Mouse (Mus musculus) G1E-ER4 (cell line): ENCODE results near the gene Rps6. TPM values are rescaled to one million over a fixed set of nuclear protein-coding genes. Genes with fewer than 3 reads are reported as not detected.

ENCODE experiments used
- GATA1 ChIP-seq: IDR thresholded peaks from one replicate; pipeline ENCODE4 v1.8.0; 2012; ENCODE audit warnings: low read length, inconsistent platforms
- polyA plus RNA-seq: library from polyadenylated mRNA; stranded (reverse); fragments of >175 nt; gene quantifications from 2 replicates; pipeline ENCODE4 v1.2.3, GENCODE M21; 2012

The Rps6 gene
- 223 and 257 TPM in 2 replicates for polyA plus RNA-seq

- TF ChIP-seq GATA1: no peak
These were observed at the start of gene Rps6 for GRCm38 (mm10) chr4:86857113-86858069. Gene Rps6, minus strand, starts transcription at chr4:86857412.

DNA sequence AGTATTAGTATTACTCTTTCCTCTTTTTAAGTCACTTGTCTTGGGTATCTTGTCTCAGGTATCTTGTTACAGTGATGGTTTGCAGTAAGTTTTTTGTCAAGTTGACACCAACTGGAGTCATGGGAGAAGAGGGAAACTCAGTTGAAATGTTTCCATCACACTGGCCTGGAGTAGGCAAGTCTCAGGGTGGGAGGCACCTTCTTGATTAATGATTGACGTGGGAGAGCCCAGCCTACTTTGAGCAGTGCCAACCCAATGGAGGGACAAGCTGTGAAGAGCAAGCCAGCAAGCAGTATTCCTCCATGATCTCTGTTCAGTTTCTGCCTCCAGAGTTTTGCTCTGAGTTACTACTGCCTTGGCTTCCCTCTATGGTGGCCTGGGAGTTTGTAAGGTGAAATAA is 48.7 kb upstream of the Rps6 start:
- TF ChIP-seq GATA1: no peak

DNA sequence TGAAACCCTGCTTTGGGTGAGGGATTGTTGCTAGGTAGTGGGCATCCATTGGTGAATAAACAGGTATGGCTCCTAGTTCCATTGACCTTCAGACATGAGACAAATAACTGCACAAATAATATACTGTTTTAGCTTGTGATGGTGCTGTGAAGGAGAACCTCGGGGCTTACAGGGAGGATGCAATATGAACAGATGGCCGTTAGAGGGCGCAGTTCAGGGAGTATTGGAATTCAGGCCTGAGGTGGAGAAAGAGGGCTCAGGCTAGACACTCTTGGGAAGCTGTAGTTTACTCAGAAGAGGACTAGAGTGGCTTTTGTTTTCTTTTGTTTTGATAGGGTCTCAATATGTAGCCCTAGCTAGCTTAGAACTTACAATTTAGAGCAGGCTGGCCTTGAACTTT is 47.8 kb upstream of the Rps6 start:
- no peak for TF ChIP-seq GATA1

- TF ChIP-seq GATA1: no peak
These were observed 45.1 kb upstream of the Rps6 start for GRCm38 (mm10) chr4:86902351-86902750.

DNA sequence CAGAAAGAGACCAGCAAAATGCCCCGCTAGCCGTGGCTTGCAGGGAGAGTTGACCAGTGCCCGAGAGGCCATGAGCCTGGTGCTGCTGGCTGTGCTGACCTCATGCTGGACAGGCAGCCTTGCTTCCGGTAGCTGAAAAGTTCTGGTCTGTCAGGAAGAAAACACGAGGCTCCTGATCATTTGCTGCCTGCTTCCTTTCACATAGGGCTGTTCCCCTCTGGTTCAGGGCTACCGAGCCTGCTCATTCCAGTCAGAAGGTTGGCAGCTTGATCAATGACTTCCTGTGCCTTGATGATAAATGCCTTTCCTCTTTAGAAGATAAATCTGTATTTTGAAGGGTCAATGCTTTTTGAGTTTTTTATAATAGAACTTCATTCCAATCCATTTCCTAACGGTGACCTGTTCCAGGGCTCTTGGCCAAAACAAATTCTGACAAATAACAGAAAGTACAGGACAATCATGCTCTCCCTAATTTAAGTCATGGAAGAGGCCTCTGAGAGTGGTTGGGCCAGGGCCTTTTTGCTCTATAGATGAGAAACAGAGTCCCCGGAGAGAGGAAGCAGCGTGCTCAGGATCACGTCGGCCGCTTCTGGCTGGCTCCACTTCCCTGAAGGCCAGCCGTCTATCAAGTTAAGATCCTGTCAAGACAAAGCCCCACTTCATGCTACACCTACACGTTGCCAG is 41.7 kb upstream of the Rps6 start:
- no peak for TF ChIP-seq GATA1

- no peak for TF ChIP-seq GATA1
These were observed 40.2 kb upstream of the Rps6 start for GRCm38 (mm10) chr4:86897411-86897810.

- TF ChIP-seq GATA1: no peak
These were observed 30.7 kb upstream of the Rps6 start for GRCm38 (mm10) chr4:86887879-86888278.

GRCm38 (mm10) chr4:86886160-86886878 is 29.1 kb upstream of the Rps6 start:
- peak; percentile 58 for TF ChIP-seq GATA1

DNA sequence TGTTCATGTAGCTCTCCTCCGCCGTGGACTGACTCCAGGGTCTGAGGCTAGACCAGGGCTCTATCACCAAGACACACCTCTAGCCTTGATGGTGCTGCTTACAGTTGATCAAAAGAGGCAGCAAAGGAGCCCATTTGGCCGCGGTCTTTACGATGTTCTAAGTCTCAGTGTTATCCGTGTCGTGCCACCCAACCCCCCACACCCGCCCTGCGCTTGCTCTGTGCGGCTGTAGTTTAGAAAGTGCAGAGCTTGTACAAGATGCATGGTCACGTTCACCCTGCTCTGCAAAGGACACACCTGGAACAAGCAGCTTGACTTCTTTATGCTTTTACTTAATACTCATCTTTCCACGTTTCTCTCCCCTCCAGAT is 28.6 kb upstream of the Rps6 start:
- TF ChIP-seq GATA1: no peak

DNA sequence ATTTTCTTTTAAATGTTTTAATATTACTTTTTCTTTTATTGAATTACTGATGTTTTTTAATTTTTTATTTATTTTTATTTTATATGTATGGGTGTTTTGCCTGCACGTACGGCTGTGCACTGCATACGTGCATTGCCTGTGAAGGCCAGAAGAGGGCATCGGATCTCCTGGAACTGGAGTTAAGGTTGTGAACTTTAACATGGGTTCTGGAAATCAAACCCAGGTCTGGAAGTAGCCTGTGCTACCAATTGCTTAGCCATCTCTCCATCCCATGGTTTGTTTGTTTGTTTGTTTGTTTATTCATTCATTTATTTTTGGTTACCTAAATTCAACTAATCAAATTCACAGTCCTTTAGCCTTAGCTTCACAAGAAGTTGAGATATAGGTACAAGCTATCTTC is 27.7 kb upstream of the Rps6 start:
- no peak for TF ChIP-seq GATA1

DNA sequence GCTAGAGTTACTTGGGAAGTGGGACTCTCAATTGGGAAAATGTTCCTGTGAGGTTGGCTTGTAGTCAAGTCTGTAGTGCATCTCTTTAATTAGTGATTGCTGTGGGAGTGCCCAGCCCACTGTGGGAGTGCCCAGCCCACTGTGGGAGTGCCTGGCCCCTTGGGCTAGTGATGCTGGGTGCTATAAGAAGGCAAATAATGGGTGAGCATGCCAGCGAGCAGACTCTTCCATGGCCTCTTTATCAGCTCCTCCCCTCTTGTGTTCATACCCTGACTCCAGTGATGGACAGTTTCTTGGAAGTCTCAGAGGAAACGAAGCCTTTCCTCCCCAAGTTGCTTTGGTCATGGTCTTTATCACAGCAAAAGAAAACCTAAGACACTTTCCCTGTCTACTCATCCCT is 25.2 kb upstream of the Rps6 start:
- TF ChIP-seq GATA1: no peak

DNA sequence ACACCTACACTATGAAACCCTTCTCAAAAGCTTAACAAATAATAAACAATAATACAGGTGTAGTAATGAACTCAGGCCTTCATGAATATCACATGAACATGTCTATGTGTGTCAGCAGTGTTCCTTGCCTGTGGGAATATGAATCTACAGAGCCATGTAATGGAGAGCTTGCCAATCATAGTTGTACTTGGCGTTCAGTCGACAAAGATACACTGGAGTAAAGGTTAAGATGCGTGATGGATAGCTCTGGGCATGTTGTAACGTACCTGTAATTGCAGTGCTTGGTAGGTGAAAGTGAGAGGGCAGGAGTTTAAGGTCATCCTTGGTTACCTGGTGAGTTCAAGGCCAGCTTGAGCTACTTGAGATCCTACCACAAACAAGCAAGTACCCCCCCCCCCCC is 24.0 kb upstream of the Rps6 start:
- TF ChIP-seq GATA1: no peak

DNA sequence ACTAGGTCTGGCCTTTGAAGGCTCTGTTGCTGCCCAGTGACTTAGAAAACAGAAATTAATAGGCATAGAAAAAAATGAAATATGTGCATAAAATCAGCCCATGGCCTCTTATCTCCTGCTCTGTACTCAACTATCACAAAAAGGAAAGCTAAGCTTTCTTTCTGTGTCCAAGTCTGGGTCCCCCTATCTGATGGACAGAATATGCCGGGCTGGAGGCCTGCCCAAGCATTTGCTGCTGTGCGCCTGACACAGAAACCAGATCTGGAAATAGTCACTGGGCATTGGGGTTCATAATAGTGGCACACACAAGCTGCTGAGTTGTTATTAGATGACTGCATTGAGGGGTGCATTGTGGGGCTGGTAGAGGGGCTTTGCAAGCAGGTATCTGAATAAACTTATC is 22.3 kb upstream of the Rps6 start:
- no peak for TF ChIP-seq GATA1

DNA sequence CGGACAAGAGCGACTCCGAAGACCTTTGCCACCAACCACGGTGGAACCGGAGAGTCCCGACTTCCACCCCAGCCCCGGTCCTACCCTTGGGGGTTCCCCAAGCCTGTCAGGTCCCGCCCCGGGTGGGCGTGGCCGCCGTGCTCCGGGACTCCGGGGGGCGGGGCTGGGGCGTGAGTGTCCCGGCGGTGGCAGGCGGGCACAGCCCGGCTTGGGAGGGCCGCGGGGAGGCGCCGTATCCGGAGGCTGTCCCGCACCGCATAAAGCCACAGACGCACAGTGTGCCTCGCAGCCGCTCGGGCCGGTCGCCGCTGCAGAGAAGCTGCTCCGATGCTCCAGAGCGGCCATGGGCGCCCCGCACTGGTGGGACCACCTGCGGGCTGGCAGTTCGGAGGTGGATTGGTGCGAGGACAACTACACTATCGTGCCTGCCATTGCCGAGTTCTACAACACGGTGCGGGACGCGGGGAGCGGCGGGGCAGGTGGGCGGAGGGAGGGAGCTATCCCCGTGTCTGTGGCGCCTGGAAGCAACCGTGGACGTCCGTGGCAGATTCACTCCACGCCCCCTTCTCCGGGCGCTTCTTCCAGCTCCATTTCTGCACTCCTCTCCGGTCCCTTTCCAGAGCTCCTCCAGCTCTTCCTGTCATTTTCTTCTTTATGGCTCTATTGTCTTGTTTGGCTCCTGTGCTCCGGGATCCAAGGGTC is 17.1 kb upstream of the Rps6 start, which contains the start of gene Acer2:
Gene Acer2, plus strand, starts transcription at position 251 of the 702 bp plus-strand sequence.
- TF ChIP-seq GATA1: no peak

GRCm38 (mm10) chr4:86873072-86873471 is 15.9 kb upstream of the Rps6 start:
- TF ChIP-seq GATA1: no peak
